Mouse (Mus musculus): ENCODE data around the gene Opcml.

GRCm38 (mm10) chr9:28752908-28753307 is 962.3 kb downstream of the Opcml start:
- TF ChIP-seq CTCF (conservative IDR thresholded peaks at IDR 0.05; ENCODE audit: insufficient read depth, insufficient read length, low read depth, low read length): no peak
- no peak for TF ChIP-seq POLR2A (IDR thresholded peaks at IDR 0.05; ENCODE audit: low read depth, low read length)
